Mouse (Mus musculus) hindbrain, embryonic 10.5 days (tissue): Measurements from ENCODE around the gene Poll. TPM values are rescaled to one million over a fixed set of nuclear protein-coding genes. Genes with fewer than 3 reads are reported as not detected.

Experiments
- DNase-seq: peaks from one replicate; pipeline ENCODE4 v3.0.0-alpha.2; 2017; ENCODE audit warnings: low spot score
- H3K27ac ChIP-seq: fragments of 300-500 bp; sonication (generic); 2 replicates; pipeline ENCODE4 v1.5.1; 2016; ENCODE audit warnings: mild to moderate bottlenecking, moderate library complexity
- H3K27me3 ChIP-seq: fragments of 300-500 bp; sonication (generic); 2 replicates; pipeline ENCODE4 v1.6.1; 2016; ENCODE audit warnings: mild to moderate bottlenecking; ENCODE audit not compliant: poor library complexity, insufficient read depth, severe bottlenecking
- H3K36me3 ChIP-seq: fragments of 300-500 bp; sonication (generic); 2 replicates; pipeline ENCODE4 v1.6.1; 2016; ENCODE audit warnings: mild to moderate bottlenecking, moderate library complexity
- H3K4me1 ChIP-seq: fragments of 300-500 bp; sonication (generic); replicated peaks from 2 replicates; pipeline ENCODE4 v1.6.1; 2016; ENCODE audit warnings: mild to moderate bottlenecking
- H3K4me3 ChIP-seq: fragments of 300-500 bp; sonication (generic); 2 replicates; pipeline ENCODE4 v1.5.1; 2016; ENCODE audit warnings: mild to moderate bottlenecking, moderate library complexity
- H3K9me3 ChIP-seq: fragments of 300-500 bp; sonication (generic); 2 replicates; pipeline ENCODE4 v1.6.1; 2016; ENCODE audit warnings: mild to moderate bottlenecking, moderate library complexity
- WGBS: fragments of 180-500 bp; shearing (Covaris S2); methylation state at CpG from one replicate; pipeline ENCODE4 v1.1.7; 2016; 5-methylcytosine and 5-hydroxymethylcytosine counted together
- polyA plus RNA-seq: library from polyadenylated mRNA; unstranded; fragments of >200 nt; fragmentation: Nextera tagmentation; extraction: Ambion mirVana; gene quantifications from 2 replicates; pipeline ENCODE4 v1.2.1, GENCODE M21; 2016

Poll gene
- polyA plus RNA-seq, 1 experiment from 2014 or later: 21.6 TPM

- Histone ChIP-seq H3K27ac (no peak overlapping the region), H3K36me3 (peaks cover 83% of the 10 kb centered on the region), H3K27me3 (no peaks in the 10 kb centered on the region), H3K4me3 (no peak overlapping the region), H3K4me1 (no peaks in the 10 kb centered on the region), H3K9me3 (no peaks in the 10 kb centered on the region)
- WGBS: 95% methylated on average over 12 of the region's 12 CpGs
- DNase-seq: no peak
Measured at GRCm38 (mm10) chr19:45516264-45516663, 44.1 kb downstream of the Poll start.

GRCm38 (mm10) chr19:45515341-45515740 is 45.0 kb downstream of the Poll start:
- 86% methylated on average over 2 of the region's 2 CpGs for WGBS
- DNase-seq: no peak
- peaks cover 74% of the 10 kb centered on the region for H3K36me3 ChIP-seq
- no peaks in the 10 kb centered on the region for H3K9me3 ChIP-seq
- no peak overlapping the region for H3K27ac ChIP-seq
- H3K4me1 ChIP-seq: no peaks in the 10 kb centered on the region
- no peak overlapping the region for H3K4me3 ChIP-seq
- H3K27me3 ChIP-seq: no peaks in the 10 kb centered on the region

DNA sequence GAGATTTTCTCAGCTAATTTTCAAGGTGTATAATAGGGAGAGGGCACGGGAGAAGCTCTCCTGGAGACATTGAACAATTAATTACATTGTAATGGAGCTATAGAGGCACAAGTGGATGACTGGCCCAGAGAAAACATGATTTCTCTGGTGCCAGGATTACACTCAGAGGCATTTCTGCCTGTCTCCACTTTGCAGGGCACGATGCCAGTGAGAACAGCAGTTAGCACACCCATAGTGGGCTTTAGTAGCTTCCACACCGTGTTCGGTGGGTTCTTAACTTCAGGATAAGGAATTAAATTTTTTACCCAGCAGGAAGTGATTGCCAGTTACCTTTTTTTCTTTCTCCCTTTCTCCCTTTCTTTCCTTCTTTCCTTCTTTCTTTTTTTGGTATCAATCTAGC is 48.9 kb downstream of the Poll start:
- no peak for DNase-seq
- no peak overlapping the region for H3K27ac ChIP-seq
- 84% methylated on average over 4 of the region's 4 CpGs for WGBS

GRCm38 (mm10) chr19:45510680-45511079 is 49.7 kb downstream of the Poll start:
- Histone ChIP-seq H3K27ac (no peak overlapping the region), H3K4me1 (no peaks in the 10 kb centered on the region), H3K27me3 (no peaks in the 10 kb centered on the region), H3K4me3 (no peak overlapping the region), H3K9me3 (no peaks in the 10 kb centered on the region), H3K36me3 (peaks cover 37% of the 10 kb centered on the region)
- no peak for DNase-seq
- 89% methylated on average over 3 of the region's 3 CpGs for WGBS

More for the DNA sequence above, 48.9 kb downstream of the Poll start:
- Histone ChIP-seq H3K27me3 (no peaks in the 10 kb centered on the region), H3K36me3 (peaks cover 44% of the 10 kb centered on the region), H3K4me3 (no peak overlapping the region), H3K4me1 (no peaks in the 10 kb centered on the region), H3K9me3 (no peaks in the 10 kb centered on the region)

GRCm38 (mm10) chr19:45507531-45507930 is 52.8 kb downstream of the Poll start:
- no peak overlapping the region for H3K4me3 ChIP-seq
- no peaks in the 10 kb centered on the region for H3K4me1 ChIP-seq
- H3K36me3 ChIP-seq: peaks cover 17% of the 10 kb centered on the region
- H3K27me3 ChIP-seq: peaks cover 4% of the 10 kb centered on the region; the same call in 1 of the 2 replicates
- no peaks in the 10 kb centered on the region for H3K9me3 ChIP-seq
- WGBS: 84% methylated on average over 19 of the region's 19 CpGs
- no peak for DNase-seq
- H3K27ac ChIP-seq: no peak overlapping the region

DNA sequence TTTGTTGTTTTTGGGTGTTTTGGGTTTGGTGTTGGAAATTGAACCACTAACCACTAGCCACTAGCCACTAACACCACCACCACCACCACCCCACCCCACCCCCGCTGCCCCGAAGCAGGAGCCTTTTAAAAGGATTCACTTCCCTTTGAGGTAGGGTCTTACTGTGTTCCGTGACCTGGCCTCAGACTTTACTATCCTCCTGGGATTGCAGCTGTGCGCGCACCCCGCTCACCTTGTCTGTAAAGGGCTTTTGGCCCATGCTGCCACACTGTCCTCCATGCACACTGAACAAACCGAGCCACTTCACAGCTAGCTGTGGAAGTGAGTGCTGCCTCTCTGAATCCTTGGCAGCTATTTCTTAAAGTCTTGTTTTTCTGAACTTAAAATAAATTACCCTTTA is 54.9 kb downstream of the Poll start:
- no peaks in the 10 kb centered on the region for H3K4me1 ChIP-seq
- H3K27me3 ChIP-seq: peaks cover 4% of the 10 kb centered on the region; the same call in 1 of the 2 replicates
- no peaks in the 10 kb centered on the region for H3K9me3 ChIP-seq
- no peak for DNase-seq
- WGBS: 77% methylated on average over 7 of the region's 7 CpGs
- H3K27ac ChIP-seq: no peak overlapping the region
- H3K4me3 ChIP-seq: no peak overlapping the region
- peaks cover 10% of the 10 kb centered on the region for H3K36me3 ChIP-seq

Other genes with a start within 250 kb of the Poll start
- gene Btrc, start 196.8 kb downstream of the Poll start, polyA plus RNA-seq: 48.0 and 48.1 TPM in 2 replicates
- gene Gm17018, start 84 bp upstream of the Poll start, polyA plus RNA-seq: 48.8 and 62.1 TPM in 2 replicates
- gene Fbxw4, start 99.8 kb upstream of the Poll start, polyA plus RNA-seq: 1.8 and 5.5 TPM in 2 replicates
- 3.4 and 10.0 TPM in 2 replicates for gene Fgf8, start 182.4 kb upstream of the Poll start, polyA plus RNA-seq
- gene Npm3, start 189.1 kb upstream of the Poll start, polyA plus RNA-seq: 9.2 and 10.2 TPM in 2 replicates
- 60.0 and 60.8 TPM in 2 replicates for gene Mgea5, start 223.3 kb upstream of the Poll start, polyA plus RNA-seq